Mouse (Mus musculus): Measurements from ENCODE around the gene Cdyl.

DNA sequence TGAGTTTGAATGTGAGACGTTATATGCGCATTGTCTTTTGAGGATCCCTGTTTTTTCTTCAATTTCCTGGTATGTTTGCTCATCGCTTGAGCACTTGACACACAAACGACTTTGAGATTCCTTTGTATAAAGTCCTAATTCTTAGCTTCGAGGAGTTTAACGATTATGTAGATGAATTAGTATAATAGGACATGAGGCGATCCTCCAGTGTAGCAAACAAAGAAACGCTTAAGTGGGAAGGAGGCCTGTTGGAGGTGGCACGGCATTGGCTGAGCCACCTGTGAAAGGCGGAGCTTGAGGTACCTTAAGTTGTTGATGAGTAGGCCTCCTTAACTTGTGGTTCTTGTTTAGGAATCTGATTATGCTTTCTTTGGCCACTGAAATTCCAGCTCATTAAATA is 79.8 kb downstream of the Cdyl start:
- TF ChIP-seq CTCF (IDR thresholded peaks at IDR 0.05; ENCODE audit: low read depth, low read length) (no peak), EP300 (IDR thresholded peaks at IDR 0.05; ENCODE audit: insufficient read depth, low read depth, low read length) (no peak)

Measured in ES-Bruce4 (cell line).